33 mouse cellular contexts compared by ENCODE assay signal in the genomic region with DNA sequence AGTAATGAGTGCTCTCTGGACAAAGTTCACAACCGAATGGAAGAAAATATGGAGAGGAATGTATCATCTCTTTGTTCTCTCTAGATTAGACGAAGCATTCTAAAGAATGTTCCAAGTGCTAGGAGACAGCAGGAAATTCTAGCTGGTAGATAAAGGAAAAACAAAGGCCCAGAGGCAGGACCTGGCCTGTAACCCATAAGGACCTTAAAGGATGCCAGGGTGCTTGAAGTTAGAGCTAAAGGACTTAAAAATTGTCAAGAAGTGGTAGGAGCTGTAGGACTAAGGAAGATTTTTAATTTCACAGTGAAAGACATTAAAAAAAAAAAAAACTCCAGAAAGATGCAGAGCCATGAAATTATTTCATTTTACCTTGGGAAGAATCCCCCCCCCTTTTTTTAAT. TPM values are rescaled to one million over a fixed set of nuclear protein-coding genes. Genes with fewer than 3 reads are reported as not detected.
"Had no signal": no experiment of that assay in that cellular context is flagged by ENCODE, and none has a peak within 500 bp of the region (broad histone marks: within the 10 kb centered on the region; RNA-seq: fewer than 3 reads in every experiment).

TSS of gene Slc22a22 (minus strand) at position 101 of the 400 bp plus-strand sequence.

- H3K4me3 ChIP-seq: embryonic facial prominence, embryonic 10.5 days; embryonic facial prominence, embryonic 12.5 days; embryonic facial prominence, embryonic 13.5 days; embryonic facial prominence, embryonic 15.5 days; erythroblast, embryonic 14.5 days; forebrain, embryonic 10.5 days; forebrain, embryonic 12.5 days; forebrain, embryonic 13.5 days; forebrain, embryonic 15.5 days; gastrocnemius, adult 2 months; heart, adult 2 months had no signal

- H3K4me1 ChIP-seq: embryonic facial prominence, embryonic 12.5 days; embryonic facial prominence, embryonic 13.5 days; embryonic facial prominence, embryonic 15.5 days; forebrain, embryonic 12.5 days; forebrain, embryonic 13.5 days; forebrain, embryonic 15.5 days had no signal

- H3K27me3 ChIP-seq: embryonic facial prominence, embryonic 12.5 days; embryonic facial prominence, embryonic 13.5 days; embryonic facial prominence, embryonic 15.5 days; forebrain, embryonic 12.5 days; forebrain, embryonic 13.5 days; forebrain, embryonic 15.5 days had no signal

- DNase-seq: cerebellum, adult 2 months; cerebellum, adult 8-10 months; cerebellum, adult 9-10 months; cerebellum, adult 9-11 months; cerebellum, postnatal 10 days; cerebellum, postnatal 14 days; cerebellum, postnatal 25 days; cerebellum, postnatal 36 days; embryo, embryonic 11 days; forebrain, postnatal 0 days; gastrocnemius, adult 2 months; gastrocnemius, postnatal 10 days; gastrocnemius, postnatal 14 days; gastrocnemius, postnatal 25 days; gastrocnemius, postnatal 36 days; heart, adult 11 months; heart, adult 18-20 months; heart, adult 2 months had no signal

- ATAC-seq: forebrain, embryonic 13.5 days; forebrain, embryonic 14.5 days; forebrain, embryonic 15.5 days; forebrain, embryonic 16.5 days; forebrain, postnatal 0 days had no signal

- H3K4me2 ChIP-seq: embryonic facial prominence, embryonic 12.5 days; embryonic facial prominence, embryonic 13.5 days; embryonic facial prominence, embryonic 15.5 days; forebrain, embryonic 12.5 days; forebrain, embryonic 13.5 days; forebrain, embryonic 15.5 days had no signal

- H3K36me3 ChIP-seq: embryonic facial prominence, embryonic 10.5 days; embryonic facial prominence, embryonic 12.5 days; embryonic facial prominence, embryonic 13.5 days; embryonic facial prominence, embryonic 15.5 days; forebrain, embryonic 10.5 days; forebrain, embryonic 12.5 days; forebrain, embryonic 15.5 days had no signal

- H3K9me3 ChIP-seq: embryonic facial prominence, embryonic 10.5 days; embryonic facial prominence, embryonic 12.5 days; embryonic facial prominence, embryonic 13.5 days; embryonic facial prominence, embryonic 15.5 days; forebrain, embryonic 10.5 days; forebrain, embryonic 12.5 days; forebrain, embryonic 13.5 days; forebrain, embryonic 15.5 days had no signal

- H3K9ac ChIP-seq: embryonic facial prominence, embryonic 12.5 days; embryonic facial prominence, embryonic 13.5 days; embryonic facial prominence, embryonic 15.5 days; forebrain, embryonic 12.5 days; forebrain, embryonic 13.5 days; forebrain, embryonic 15.5 days; forebrain, postnatal 0 days had no signal

- H3K27ac ChIP-seq: embryonic facial prominence, embryonic 10.5 days; embryonic facial prominence, embryonic 12.5 days; embryonic facial prominence, embryonic 13.5 days; embryonic facial prominence, embryonic 15.5 days; forebrain, embryonic 10.5 days; forebrain, embryonic 12.5 days; forebrain, embryonic 13.5 days; forebrain, embryonic 15.5 days; gastrocnemius, adult 2 months; heart, adult 2 months had no signal

RNA-seq across cellular contexts. Expression of gene Slc22a22, which starts in this region (rescaled TPM):
- polyA plus RNA-seq: cerebellum, adult 2 months; cortical plate, adult 2 months; embryonic facial prominence, embryonic 10.5 days; embryonic facial prominence, embryonic 11.5 days; embryonic facial prominence, embryonic 12.5 days; embryonic facial prominence, embryonic 13.5 days; erythroblast, embryonic 14.5 days; forebrain, embryonic 10.5 days; forebrain, embryonic 11.5 days; forebrain, embryonic 12.5 days; forebrain, embryonic 13.5 days; forebrain, embryonic 14.5 days; forebrain, embryonic 15.5 days; forebrain, embryonic 16.5 days; forebrain, postnatal 0 days; frontal cortex, adult 2 months; heart, adult 2 months had no signal
